Mouse (Mus musculus): Measurements from ENCODE around the gene Hist1h1d.
"Not testable (repeated sequence)": the region's sequence is repeated elsewhere in the genome, so short reads cannot be mapped to it uniquely, and the experiment has no call there.

The Hist1h1d gene

DNA sequence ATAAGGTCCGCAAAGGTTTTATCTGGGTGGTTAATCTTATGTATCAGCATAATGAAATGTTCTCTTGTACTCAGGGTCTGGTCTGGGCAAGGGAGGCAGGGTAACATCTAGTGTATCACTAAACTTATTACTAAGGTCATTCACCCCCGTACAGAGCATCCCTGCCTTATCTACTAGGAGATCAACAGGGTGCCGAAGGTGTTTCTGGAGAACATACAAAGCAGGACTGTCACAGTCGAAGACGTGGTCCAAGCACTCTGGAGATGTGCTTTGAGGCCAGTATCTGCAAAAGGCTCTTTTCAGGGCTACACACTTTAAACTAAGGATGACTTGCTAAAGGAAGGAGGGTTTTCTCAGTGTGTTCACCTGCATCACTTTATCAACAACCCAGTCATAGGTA lies 6.4 kb upstream of the Hist1h1d start:
- DNase-seq (ENCODE audit: low spot score in 2 of 2), result no peak

DNA sequence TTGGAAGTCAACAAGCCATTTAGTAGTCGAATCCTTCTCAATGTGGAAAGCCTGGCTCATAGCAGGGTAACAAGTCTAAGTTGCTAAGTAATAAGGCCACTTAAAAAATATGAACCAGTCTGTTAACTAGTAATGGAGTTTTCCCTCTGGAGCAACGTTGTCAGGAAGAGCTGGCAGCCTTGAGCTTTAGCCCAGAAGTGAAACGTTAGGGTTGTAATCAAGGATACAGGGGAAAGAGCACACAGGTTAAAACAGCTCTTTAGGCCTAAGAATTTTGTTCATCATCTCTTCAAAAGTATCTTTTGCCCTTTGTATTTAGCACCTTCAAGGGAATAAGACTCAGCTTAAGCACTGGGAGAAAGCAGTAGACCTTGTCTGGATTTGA lies 2.3 kb upstream of the Hist1h1d start:
- no peak for DNase-seq (ENCODE audit: low spot score in 2 of 2)

DNA sequence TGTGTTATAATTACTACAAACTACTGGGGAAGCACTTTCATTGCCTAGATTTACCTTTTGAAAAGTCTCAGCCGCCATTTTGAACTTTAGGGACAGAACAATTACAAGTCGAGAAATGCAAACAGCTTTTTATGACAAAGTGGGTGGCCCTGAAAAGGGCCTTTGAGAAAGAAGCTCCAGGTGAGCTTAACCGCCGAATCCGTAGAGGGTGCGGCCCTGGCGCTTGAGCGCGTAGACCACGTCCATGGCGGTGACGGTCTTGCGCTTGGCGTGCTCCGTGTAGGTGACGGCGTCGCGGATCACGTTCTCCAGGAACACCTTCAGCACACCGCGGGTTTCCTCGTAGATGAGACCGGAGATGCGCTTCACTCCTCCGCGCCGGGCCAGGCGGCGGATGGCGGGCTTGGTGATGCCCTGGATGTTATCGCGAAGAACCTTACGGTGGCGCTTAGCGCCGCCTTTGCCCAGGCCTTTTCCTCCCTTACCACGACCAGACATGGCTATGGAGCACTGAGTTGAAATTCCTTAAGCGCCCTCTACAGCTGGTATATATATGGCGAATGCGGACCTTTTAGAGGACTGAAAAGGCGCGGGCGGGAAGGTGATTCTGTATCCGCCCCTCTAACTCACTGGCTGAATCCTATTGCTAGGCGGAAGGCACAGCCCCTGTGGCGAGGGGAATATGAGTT lies 1.8 kb upstream of the Hist1h1d start, which contains the start of gene Hist1h4f:
TSS of gene Hist1h4f (minus strand) at position 503 of the 689 bp plus-strand sequence.
- DNase-seq (ENCODE audit: low spot score in 2 of 2), result peak; percentile 91

DNA sequence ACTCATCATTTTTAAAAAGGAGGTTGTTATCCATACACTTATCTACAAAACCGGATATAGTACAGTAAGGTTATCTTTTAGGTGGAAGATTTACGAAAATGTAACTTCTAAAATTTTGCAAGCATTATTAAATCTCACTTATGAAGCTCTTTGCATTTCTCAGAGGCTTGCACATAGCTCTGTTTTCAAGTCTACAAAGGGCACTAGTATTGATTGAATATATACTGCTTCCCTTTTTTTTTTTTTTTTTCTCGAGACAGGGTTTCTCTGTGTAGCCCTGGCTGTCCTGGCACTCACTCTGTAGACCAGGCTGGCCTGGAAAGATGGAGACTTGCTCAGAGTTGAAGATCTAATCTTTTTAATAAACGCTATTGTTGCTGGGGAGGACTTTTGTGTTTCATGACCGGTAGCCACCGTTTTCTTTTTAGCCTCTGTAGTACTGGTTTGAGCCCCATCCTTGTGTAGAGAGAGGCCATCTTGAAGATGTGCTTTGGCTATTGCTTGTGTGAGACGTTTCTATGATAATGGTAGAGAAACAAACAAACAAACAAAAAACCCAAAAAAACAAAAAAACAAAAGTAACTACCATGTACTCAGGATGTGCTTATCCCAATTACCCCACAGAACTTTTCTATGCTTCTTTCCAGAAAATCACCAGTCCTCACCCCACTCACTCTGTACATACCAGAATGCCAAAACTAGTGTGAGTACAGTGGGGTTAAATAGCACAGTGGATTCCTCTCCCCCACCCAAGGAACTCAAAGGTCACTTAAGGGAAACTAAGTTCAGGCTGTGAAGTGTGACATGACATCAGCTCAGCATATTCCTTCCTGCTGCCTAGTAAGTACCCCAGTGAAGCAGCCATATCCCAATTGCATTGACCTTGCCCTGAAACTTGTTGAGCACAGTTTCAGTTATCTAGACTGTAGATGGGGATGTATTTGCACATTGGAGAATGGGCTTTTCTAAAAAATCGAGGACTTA lies 839 bp upstream of the Hist1h1d start:
- no peak for DNase-seq (ENCODE audit: low spot score in 2 of 2)

DNA sequence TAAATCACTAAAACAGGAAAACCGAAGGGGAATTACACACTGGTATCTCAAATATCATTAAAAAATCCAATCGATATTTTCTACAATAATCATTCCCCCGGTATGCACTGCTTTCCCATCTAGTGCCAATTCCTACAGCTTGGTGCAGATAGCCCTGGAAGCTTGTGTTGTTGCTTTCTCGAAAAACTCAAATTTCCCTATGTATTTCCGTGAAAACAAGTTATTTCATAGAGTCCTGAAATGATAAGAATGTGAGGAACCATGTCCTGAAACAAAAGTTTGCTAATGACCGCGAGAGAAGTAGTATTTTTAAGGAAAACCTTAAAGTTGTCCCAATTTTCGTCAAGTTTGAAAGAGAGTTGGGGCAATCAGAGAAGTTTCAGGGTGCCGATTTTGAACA lies 1.3 kb downstream of the Hist1h1d start:
- DNase-seq (ENCODE audit: low spot score in 2 of 2), result no peak

DNA sequence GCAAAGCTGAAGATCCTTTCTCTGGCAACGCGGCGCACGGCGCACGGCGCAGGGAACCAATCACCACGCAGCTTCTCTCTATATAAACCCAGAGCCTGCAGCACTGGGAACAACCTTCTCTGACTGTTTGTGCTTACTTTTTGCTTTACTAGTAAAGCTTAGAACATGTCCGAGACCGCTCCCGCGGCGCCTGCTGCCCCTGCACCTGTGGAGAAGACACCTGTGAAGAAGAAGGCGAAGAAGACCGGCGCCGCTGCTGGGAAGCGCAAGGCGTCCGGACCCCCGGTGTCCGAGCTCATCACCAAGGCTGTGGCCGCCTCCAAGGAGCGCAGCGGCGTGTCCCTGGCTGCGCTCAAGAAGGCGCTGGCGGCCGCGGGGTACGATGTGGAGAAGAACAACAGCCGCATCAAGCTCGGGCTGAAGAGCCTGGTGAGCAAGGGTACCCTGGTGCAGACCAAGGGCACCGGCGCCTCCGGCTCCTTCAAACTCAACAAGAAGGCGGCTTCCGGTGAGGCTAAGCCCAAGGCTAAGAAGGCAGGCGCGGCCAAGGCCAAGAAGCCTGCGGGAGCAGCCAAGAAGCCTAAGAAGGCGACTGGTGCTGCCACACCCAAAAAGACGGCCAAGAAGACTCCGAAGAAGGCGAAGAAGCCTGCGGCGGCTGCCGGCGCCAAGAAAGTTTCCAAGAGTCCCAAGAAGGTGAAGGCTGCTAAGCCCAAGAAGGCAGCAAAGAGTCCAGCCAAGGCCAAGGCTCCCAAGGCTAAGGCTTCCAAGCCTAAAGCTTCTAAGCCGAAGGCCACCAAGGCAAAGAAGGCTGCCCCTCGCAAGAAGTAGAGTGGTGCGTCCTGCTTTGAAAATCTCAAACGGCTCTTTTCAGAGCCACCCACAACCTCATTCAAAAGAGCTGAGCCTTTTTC lies 2.1 kb downstream of the Hist1h1d start:
- peak; percentile 76 to 79 for DNase-seq (ENCODE audit: low spot score in 2 of 2)

DNA sequence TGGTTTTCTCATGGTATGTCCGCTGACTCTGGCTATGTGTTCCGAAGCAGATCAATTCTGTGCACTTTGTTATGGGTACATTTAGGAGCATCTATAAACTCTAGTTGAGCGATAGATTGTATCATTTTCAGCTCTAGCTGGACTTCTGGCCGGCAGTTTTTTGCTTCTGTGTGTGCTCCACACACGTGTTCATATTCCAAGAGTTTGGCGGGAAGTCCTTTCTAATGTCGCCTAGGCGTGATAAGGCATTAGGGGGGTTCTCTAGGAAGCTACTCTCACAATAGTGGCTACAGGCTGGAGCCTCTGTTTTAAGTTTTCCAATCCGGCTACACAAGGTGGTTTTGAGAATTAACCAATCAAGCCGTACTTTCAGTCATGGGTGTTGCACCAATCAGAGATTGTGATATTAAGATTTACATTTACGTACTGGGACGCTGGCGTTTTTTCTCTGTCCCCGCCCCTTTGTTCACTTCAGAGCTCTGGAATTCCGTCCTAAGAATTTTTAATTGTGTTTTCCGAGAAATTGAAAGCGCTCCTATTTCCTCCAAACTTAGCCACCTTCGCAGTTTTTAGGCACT lies 2.9 kb downstream of the Hist1h1d start:
- peak in 1 of 2 experiments; percentile 79 for DNase-seq (ENCODE audit: low spot score in 2 of 2)

DNA sequence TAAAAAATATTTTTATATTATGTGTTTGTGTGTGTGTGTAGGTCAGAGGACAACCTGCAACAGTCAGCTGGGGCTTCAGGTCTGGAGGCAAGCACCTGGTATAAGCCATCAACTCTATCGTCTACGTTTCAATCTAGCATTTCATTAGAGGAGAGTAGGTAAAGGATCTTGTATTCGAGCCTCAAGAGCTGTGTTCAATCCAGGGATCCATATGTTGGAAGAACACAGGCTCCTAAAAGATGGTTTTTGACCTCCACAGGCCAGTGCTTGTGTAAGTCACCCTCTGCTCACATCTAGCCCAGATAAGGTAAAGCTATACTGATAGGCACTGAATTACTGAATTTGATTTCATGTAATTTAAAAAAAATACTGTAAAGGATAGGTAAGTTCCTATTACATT lies 3.8 kb downstream of the Hist1h1d start:
- no peak for DNase-seq (ENCODE audit: low spot score in 2 of 2)

DNA sequence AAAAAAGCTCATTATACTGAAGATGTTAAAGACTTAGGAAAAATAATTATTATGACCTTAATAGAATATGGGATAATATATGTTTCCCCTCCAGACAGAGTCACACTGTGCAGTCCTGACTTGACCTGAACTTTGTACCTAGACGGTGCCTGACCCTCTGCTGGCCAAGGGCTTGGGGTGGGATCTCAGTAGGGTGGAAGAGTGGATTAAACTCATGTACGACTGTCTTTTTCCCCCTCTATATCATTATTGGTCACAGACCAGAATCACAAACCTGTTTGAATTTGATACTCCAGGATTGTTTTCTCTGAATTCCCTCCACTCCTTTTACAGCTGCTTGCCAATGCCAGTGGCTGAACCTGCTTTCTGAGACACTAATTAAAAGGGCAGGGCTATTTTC lies 7.6 kb downstream of the Hist1h1d start:
- not testable (repeated sequence) for DNase-seq (ENCODE audit: low spot score in 2 of 2)

DNA sequence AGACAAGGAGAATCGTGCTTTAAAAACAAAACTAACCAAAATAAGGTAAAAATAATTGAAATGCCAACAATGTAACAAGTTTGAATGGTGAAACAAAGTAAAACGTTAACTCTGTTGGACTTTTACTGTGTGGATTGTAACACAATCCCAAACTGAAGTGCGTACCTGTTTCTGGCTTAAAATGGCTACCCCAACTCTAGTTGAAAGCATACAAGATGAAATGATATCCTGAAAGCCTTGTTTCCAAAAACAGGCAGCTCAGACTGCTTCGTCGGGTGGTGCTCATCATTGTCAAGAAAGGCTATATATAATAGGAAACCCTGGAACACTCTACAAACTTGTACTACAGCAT lies 8.4 kb downstream of the Hist1h1d start:
- DNase-seq (ENCODE audit: low spot score in 2 of 2), result not testable (repeated sequence)

DNA sequence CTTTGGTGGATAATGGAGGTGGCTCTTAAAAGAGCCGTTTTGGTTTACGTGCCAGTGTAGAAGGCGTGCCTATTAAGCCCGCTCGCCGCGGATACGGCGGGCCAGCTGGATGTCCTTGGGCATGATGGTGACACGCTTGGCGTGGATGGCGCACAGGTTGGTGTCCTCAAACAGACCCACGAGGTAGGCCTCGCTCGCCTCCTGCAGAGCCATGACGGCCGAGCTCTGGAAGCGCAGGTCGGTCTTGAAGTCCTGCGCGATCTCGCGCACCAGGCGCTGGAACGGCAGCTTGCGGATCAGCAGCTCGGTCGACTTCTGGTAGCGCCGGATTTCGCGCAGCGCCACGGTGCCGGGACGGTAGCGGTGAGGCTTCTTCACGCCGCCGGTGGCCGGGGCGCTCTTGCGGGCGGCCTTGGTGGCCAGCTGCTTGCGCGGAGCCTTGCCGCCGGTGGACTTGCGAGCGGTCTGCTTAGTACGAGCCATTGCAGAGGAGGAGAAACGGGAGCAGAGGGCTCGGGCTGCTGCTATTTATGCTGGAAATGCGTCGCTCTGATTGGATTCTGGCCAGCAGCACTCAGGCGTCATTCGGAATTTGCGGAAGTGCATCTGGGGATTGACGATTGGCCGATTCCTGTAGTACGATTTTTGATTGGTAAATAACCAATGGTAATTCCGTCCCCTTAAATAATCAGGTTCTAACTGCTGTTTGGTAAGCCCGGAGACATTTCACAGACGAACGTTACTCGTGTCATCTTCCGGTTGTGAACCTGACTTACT lies 9.0 kb downstream of the Hist1h1d start, which contains the start of gene Hist1h3e:
TSS of gene Hist1h3e (minus strand) at position 487 of the 777 bp plus-strand sequence.
- peak; percentile 92 to 95 for DNase-seq (ENCODE audit: low spot score in 2 of 2)

DNA sequence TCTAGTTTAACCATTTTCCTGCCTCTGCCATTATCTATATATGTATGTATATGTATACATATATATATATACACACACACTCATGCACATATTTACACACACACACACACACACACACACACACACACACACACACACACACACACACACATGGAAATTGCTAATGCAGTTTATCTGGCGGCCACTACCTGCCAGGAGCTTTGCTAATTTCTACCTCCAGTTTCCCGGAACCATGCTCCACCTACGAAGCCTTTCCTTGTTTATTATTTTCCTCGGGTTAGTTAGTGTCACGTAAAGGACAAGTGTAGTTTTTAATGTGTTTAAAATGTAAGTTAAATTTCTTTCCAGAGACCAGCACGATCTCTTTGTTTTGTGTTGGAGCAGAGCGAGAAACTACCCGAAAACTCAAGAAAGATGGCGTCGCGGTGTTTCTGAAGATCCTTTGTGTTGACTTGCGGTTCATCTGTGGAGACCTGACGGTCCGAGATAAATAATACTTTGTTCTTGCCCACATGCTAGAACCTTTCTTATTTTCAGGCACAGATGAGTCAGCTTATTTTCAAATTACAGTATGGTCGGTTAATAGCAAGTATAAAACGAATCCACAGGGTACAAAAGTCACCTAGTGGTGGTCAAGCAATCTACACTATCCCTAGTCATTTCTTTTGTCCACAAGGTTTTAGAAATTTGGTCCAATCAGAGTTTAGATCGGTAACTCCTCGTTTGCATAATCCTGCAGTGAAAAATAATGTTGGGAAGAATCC lies 9.8 kb downstream of the Hist1h1d start:
- no peak for DNase-seq (ENCODE audit: low spot score in 2 of 2)

DNA sequence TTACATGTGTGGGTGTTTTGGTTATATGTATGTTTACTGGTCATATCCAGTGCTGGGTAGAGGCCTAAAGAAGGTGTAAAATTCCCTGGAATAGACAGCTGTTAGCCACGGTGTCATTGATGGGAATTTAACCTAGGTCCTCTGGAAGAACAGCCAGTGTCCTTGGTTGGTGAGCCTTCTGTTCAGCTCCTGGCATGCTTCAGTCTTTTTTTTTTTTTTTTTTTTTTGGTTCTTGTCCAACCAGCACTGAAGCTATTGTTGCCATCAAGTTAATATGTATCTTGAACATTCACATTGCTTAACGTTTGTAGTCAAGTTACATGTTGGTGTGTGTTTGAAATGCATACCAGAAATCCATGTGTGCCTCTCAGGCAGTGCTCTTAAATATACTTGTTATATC lies 11.4 kb downstream of the Hist1h1d start:
- no peak for DNase-seq (ENCODE audit: low spot score in 2 of 2)

DNA sequence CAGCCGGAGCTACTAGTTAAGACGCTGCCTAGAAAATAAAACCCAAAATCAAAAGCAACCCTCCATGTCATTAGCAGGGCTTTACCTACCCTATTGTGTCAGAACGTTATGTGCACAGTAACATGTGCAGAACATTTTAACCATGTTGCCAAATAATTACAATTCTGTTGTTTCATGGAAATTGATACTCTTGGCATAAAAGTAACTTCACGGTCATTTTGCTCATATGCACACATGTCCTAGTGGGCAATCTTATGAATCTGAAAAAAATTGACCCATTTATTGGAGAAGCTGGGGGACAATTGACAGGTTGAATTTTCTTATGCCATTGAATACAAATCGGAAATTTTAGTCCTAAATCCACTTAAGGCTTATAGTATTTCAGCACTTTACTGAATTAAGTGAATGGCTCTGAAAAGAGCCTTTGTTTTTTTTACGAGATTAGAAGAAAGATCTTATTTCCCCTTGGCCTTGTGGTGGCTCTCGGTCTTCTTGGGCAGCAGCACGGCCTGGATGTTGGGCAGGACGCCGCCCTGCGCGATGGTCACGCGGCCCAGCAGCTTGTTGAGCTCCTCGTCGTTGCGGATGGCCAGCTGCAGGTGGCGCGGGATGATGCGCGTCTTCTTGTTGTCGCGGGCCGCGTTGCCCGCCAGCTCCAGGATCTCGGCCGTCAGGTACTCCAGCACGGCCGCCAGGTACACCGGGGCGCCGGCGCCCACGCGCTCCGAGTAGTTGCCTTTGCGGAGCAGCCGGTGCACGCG lies 17.4 kb downstream of the Hist1h1d start:
- not testable (repeated sequence) for DNase-seq (ENCODE audit: low spot score in 2 of 2)

DNA sequence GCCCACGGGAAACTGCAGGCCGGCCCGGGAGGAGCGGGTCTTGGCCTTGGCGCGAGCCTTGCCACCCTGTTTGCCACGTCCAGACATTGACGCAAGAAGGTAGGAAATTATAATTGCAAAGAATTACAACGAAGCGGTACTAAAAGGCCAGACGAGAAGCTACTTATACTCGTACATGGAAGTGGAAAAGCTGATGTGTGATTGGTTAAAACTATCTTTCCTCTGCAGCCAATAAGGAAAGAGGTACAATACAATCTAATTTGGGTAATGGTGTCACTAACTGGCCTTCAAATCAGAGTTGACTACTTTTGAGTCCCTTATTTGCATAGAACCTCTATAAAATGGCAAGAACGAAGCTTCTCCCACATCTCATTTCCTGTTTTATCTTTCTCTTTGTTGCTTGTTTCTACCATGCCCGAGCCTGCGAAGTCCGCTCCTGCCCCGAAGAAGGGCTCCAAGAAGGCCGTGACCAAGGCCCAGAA lies 18.0 kb downstream of the Hist1h1d start, which contains the start of the genes Hist1h2ae and Hist1h2bg:
TSS of gene Hist1h2ae (minus strand) at position 199 of the 482 bp plus-strand sequence.
TSS of gene Hist1h2bg (plus strand) at position 375 of the 482 bp plus-strand sequence.
- DNase-seq (ENCODE audit: low spot score in 2 of 2), result peak; percentile 68 to 70

DNA sequence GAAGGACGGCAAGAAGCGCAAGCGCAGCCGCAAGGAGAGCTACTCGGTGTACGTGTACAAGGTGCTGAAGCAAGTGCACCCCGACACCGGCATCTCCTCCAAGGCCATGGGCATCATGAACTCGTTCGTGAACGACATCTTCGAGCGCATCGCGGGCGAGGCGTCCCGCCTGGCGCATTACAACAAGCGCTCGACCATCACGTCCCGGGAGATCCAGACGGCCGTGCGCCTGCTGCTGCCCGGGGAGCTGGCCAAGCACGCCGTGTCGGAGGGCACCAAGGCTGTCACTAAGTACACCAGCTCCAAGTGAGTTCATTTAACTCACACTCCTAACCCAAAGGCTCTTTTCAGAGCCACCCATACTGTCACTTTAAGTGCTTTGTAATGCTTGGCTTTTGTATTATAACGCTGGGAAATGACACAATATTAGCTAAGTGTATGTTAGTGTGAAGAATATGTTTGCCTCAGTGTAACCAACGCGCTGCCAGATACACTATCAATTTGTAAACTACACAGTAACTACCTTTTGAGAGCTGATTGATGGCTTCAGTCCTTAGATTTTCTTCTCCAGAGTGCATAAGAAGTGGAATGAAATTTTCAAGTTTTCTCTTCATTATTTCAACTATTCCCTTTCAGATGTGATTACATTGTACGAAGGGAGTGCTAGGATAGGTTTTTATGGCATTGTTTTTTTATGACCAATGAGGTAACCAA lies 18.6 kb downstream of the Hist1h1d start:
- not testable (repeated sequence) for DNase-seq (ENCODE audit: low spot score in 2 of 2)

DNA sequence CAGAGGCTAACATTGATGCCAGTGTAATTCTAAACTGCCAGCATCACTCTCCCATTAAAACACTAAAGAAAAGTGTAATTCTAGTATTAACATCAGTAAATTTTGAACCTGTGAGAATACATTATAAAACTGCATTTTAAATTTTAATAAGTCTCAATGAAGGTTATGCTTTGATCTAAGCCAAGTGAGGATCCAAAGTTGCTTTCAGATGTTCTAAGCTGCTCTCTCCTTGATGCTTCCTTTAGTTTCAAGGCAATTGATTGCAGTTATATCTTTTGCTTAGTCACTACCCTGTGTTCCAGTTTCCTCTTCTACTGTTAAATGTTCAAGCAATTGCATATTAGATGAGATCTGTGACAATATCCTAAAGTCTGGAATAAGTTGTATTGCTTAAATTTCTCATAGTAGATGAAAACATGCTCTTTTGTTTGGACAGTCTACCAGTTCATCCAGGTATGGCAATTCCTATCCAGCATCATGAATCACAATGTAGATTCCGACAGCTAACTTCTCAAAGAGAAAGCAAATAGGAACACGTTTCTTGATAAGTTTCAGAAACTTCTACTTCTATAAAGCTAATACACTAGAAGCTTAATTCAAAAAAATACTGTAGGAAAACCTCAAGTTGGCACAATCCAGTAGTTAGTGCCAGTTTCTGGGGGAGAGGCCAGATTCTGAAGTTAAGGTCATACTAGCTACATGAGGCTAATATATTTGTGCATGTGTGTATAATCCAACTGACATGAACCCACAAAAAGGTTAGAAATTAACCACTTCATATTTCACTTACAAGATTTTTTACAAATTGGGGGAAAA lies 19.4 kb downstream of the Hist1h1d start:
- no peak for DNase-seq (ENCODE audit: low spot score in 2 of 2)

All from right cerebral cortex, postnatal 36 days (tissue).